Mouse (Mus musculus) intestine, embryonic 15.5 days (tissue): ENCODE results near the gene Kpna1. TPM values are rescaled to one million over a fixed set of nuclear protein-coding genes. Genes with fewer than 3 reads are reported as not detected.
A peak's percentile ranks its signal among the peaks of the same experiment; 100 is the strongest.
"Not testable (repeated sequence)": the region's sequence is repeated elsewhere in the genome, so short reads cannot be mapped to it uniquely, and the experiment has no call there.

Experiments
- ATAC-seq: fragments of 200-750 bp; cut with Nextera tagmentation; 2 replicates; pipeline ENCODE4 v1.8.0; 2017; ENCODE audit warnings: moderate TSS enrichment, moderate library complexity
- H3K27ac ChIP-seq: fragments of 300-500 bp; sonication (generic); 2 replicates; pipeline ENCODE4 v1.5.1; 2015; ENCODE audit warnings: mild to moderate bottlenecking, inconsistent platforms
- H3K27me3 ChIP-seq: fragments of 300-500 bp; sonication (generic); replicated peaks from 2 replicates; pipeline ENCODE4 v1.6.1; 2015; ENCODE audit warnings: inconsistent platforms
- H3K36me3 ChIP-seq: fragments of 300-500 bp; sonication (generic); 2 replicates; pipeline ENCODE4 v1.6.1; 2015; ENCODE audit warnings: inconsistent platforms
- H3K4me1 ChIP-seq: fragments of 300-500 bp; sonication (generic); replicated peaks from 2 replicates; pipeline ENCODE4 v1.6.1; 2015; ENCODE audit warnings: inconsistent platforms
- H3K4me2 ChIP-seq: fragments of 300-500 bp; sonication (generic); replicated peaks from 2 replicates; pipeline ENCODE4 v1.6.1; 2015; ENCODE audit warnings: mild to moderate bottlenecking, inconsistent platforms
- H3K4me3 ChIP-seq: fragments of 300-500 bp; sonication (generic); replicated peaks from 2 replicates; pipeline ENCODE4 v1.5.1; 2015; ENCODE audit warnings: inconsistent platforms
- H3K9ac ChIP-seq: fragments of 300-500 bp; sonication (generic); 2 replicates; pipeline ENCODE4 v1.6.1; 2015; ENCODE audit warnings: inconsistent platforms
- H3K9me3 ChIP-seq: fragments of 300-500 bp; sonication (generic); 2 replicates; pipeline ENCODE4 v1.6.1; 2016; ENCODE audit warnings: inconsistent platforms
- WGBS: fragments of 180-500 bp; shearing (Covaris S2); methylation state at CpG from one replicate; pipeline ENCODE4 v1.1.7; 2015; 5-methylcytosine and 5-hydroxymethylcytosine counted together
- polyA plus RNA-seq: library from polyadenylated mRNA; unstranded; fragments of >200 nt; fragmentation: Nextera tagmentation; extraction: Ambion mirVana; gene quantifications from 2 replicates; pipeline ENCODE4 v1.2.1, GENCODE M21; 2015

Kpna1 gene
- polyA plus RNA-seq = 34.9 and 40.2 TPM in 2 replicates

- H3K4me2 ChIP-seq, H3K4me1 ChIP-seq, H3K27me3 ChIP-seq, H3K36me3 ChIP-seq, H3K9ac ChIP-seq, H3K4me3 ChIP-seq, ATAC-seq, H3K9me3 ChIP-seq, H3K27ac ChIP-seq: not testable (repeated sequence)
- WGBS = 90% methylated on average over 1 of the region's 1 CpGs
Observed at GRCm38 (mm10) chr16:35978450-35978849, at the start of gene Kpna1. Gene Kpna1 (plus strand): TSS chr16:35978750.

- Histone ChIP-seq H3K4me2 (no peak overlapping the region), H3K9me3 (no peaks in the 10 kb centered on the region), H3K4me1 (no peaks in the 10 kb centered on the region), H3K4me3 (no peak overlapping the region), H3K36me3 (peaks cover 7% of the 10 kb centered on the region; the same call in 1 of the 2 replicates), H3K27me3 (no peaks in the 10 kb centered on the region), H3K9ac (no peak overlapping the region), H3K27ac (no peak overlapping the region)
- 83% methylated on average over 19 of the region's 19 CpGs for WGBS
- no peak for ATAC-seq
Observed at GRCm38 (mm10) chr16:35932179-35933055, 46.1 kb upstream of the Kpna1 start.

DNA sequence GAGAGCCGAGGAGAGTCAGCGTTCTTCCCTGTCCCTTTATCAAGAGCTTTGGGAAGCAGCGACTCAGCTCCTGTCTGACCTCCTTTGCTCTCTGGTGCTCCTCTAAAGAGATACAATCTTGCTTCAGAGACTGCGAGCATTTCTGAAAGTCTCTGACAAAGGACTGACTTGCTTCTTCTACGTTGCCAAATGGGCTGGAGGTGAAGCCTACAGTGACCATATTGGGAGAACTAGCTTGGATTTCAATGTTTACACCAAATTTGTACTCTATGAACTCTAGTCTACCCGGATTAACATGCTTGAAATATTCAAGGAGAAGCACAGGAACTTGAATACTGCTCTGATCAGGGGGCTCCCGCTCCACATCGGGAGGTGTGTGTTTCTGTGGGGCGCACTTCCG lies 45.4 kb upstream of the Kpna1 start:
- H3K27me3 ChIP-seq = no peaks in the 10 kb centered on the region
- no peak overlapping the region for H3K27ac ChIP-seq
- no peak overlapping the region for H3K9ac ChIP-seq
- no peaks in the 10 kb centered on the region for H3K9me3 ChIP-seq
- no peak for ATAC-seq
- WGBS = 79% methylated on average over 10 of the region's 10 CpGs
- no peak overlapping the region for H3K4me3 ChIP-seq
- no peak overlapping the region for H3K4me2 ChIP-seq
- peaks cover 7% of the 10 kb centered on the region; the same call in 1 of the 2 replicates for H3K36me3 ChIP-seq
- H3K4me1 ChIP-seq = no peaks in the 10 kb centered on the region

- peak; percentile 85 for ATAC-seq
- no peaks in the 10 kb centered on the region for H3K36me3 ChIP-seq
- 0 out of 2 replicates have a peak, but pooled peaks cover 7% of the 10 kb centered on the region for H3K4me1 ChIP-seq
- H3K4me3 ChIP-seq = peak within 1 kb of the TSS; percentile 70
- H3K4me2 ChIP-seq = peak within 1 kb of the TSS; percentile 87
- H3K9ac ChIP-seq = peak within 1 kb of the TSS; percentile 78
- 1% methylated on average over 52 of the region's 52 CpGs for WGBS
- no peaks in the 10 kb centered on the region for H3K27me3 ChIP-seq
- no peaks in the 10 kb centered on the region for H3K9me3 ChIP-seq
- H3K27ac ChIP-seq = peak within 1 kb of the TSS; percentile 79
Observed at GRCm38 (mm10) chr16:35938211-35939151, 40.1 kb upstream of the Kpna1 start, which contains the start of the genes Parp9 and Dtx3l. Gene Parp9 (plus strand): TSS chr16:35938470. Gene Dtx3l (minus strand): TSS chr16:35939151.

GRCm38 (mm10) chr16:35939261-35939660 lies 39.3 kb upstream of the Kpna1 start:
- peak overlapping the region; percentile 79 for H3K27ac ChIP-seq
- H3K9me3 ChIP-seq = no peaks in the 10 kb centered on the region
- H3K4me1 ChIP-seq = 0 out of 2 replicates have a peak, but pooled peaks cover 7% of the 10 kb centered on the region
- no peaks in the 10 kb centered on the region for H3K27me3 ChIP-seq
- ATAC-seq = peak; percentile 68
- H3K4me3 ChIP-seq = peak overlapping the region; percentile 70
- H3K9ac ChIP-seq = peak overlapping the region; percentile 78
- peak overlapping the region; percentile 87 for H3K4me2 ChIP-seq
- WGBS = 8% methylated on average over 6 of the region's 6 CpGs
- no peaks in the 10 kb centered on the region for H3K36me3 ChIP-seq

- peak overlapping the region; percentile 70 for H3K4me3 ChIP-seq
- H3K27ac ChIP-seq = peak overlapping the region; percentile 79; the same call in 1 of the 2 replicates
Observed at GRCm38 (mm10) chr16:35939690-35940089, 38.9 kb upstream of the Kpna1 start.

DNA sequence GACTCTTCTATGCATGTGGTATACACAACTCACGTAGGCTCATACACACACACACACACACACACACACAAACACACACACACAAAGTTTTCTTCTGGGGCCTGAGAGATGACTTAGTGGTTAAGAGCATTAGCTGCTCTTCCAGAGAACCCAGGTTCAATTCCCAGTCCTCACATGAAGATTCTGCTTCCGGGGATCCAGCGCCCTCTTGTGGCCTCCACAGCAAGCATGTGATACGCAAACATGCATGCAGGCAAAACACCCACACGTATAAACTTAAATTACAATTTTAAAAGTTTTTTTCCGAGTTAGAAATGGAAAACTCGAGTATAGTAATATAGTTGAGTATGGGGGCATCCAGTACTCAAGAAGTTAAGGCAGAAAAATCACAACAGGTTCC lies 37.2 kb upstream of the Kpna1 start:
- no peak overlapping the region for H3K27ac ChIP-seq
- 0 out of 2 replicates have a peak, but pooled peaks cover 7% of the 10 kb centered on the region for H3K4me1 ChIP-seq
- H3K9ac ChIP-seq = no peak overlapping the region
- H3K4me3 ChIP-seq = no peak overlapping the region
- H3K27me3 ChIP-seq = no peaks in the 10 kb centered on the region
- 87% methylated on average over 7 of the region's 7 CpGs for WGBS
- no peak for ATAC-seq
- H3K4me2 ChIP-seq = no peak overlapping the region
- no peaks in the 10 kb centered on the region for H3K36me3 ChIP-seq
- H3K9me3 ChIP-seq = no peaks in the 10 kb centered on the region

More at GRCm38 (mm10) chr16:35939690-35940089, 38.9 kb upstream of the Kpna1 start:
- ATAC-seq = peak; percentile 78
- H3K4me2 ChIP-seq = peak overlapping the region; percentile 87
- H3K4me1 ChIP-seq = 0 out of 2 replicates have a peak, but pooled peaks cover 7% of the 10 kb centered on the region
- no peaks in the 10 kb centered on the region for H3K36me3 ChIP-seq
- no peaks in the 10 kb centered on the region for H3K27me3 ChIP-seq
- H3K9ac ChIP-seq = no peak overlapping the region
- WGBS = 13% methylated on average over 9 of the region's 9 CpGs
- H3K9me3 ChIP-seq = no peaks in the 10 kb centered on the region

GRCm38 (mm10) chr16:35949264-35949663 lies 29.3 kb upstream of the Kpna1 start:
- H3K9me3 ChIP-seq = no peaks in the 10 kb centered on the region
- WGBS = 70% methylated on average over 5 of the region's 5 CpGs
- H3K9ac ChIP-seq = no peak overlapping the region
- no peaks in the 10 kb centered on the region for H3K36me3 ChIP-seq
- no peaks in the 10 kb centered on the region for H3K27me3 ChIP-seq
- H3K4me2 ChIP-seq = no peak overlapping the region
- H3K27ac ChIP-seq = no peak overlapping the region
- peak; percentile 47 for ATAC-seq
- no peaks in the 10 kb centered on the region for H3K4me1 ChIP-seq
- H3K4me3 ChIP-seq = no peak overlapping the region

DNA sequence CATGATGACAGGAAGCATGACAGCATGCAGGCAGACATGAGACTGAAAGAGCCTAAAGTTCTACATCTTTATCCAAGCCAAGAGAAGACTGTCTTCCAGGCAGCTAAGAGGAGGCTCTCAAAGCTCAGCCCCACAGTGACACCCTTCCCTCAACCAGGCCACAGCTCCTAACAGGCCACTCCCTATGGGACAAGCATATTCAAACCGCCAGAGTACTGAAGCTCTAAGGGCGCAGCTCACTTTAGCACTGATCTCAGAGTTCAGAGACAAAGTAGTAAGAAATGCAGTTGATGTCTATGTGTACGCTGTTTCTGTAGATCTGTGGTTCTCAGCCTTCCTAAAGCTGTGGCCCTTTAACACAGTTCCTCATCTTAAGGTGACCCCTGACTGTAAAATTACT lies 27.3 kb upstream of the Kpna1 start:
- H3K36me3 ChIP-seq = no peaks in the 10 kb centered on the region
- no peaks in the 10 kb centered on the region for H3K27me3 ChIP-seq
- no peak overlapping the region for H3K27ac ChIP-seq
- WGBS = 84% methylated on average over 3 of the region's 3 CpGs
- H3K4me3 ChIP-seq = no peak overlapping the region
- no peak overlapping the region for H3K4me2 ChIP-seq
- no peak overlapping the region for H3K9ac ChIP-seq
- no peaks in the 10 kb centered on the region for H3K4me1 ChIP-seq
- ATAC-seq = no peak
- no peaks in the 10 kb centered on the region for H3K9me3 ChIP-seq

- Histone ChIP-seq H3K4me3 (no peak overlapping the region), H3K4me2 (no peak overlapping the region), H3K27ac (no peak overlapping the region), H3K27me3 (no peaks in the 10 kb centered on the region), H3K9me3 (no peaks in the 10 kb centered on the region), H3K9ac (no peak overlapping the region), H3K36me3 (no peaks in the 10 kb centered on the region), H3K4me1 (no peaks in the 10 kb centered on the region)
- WGBS = 88% methylated on average over 5 of the region's 5 CpGs
- ATAC-seq = no peak
Observed at GRCm38 (mm10) chr16:35952628-35953130, 25.9 kb upstream of the Kpna1 start.

DNA sequence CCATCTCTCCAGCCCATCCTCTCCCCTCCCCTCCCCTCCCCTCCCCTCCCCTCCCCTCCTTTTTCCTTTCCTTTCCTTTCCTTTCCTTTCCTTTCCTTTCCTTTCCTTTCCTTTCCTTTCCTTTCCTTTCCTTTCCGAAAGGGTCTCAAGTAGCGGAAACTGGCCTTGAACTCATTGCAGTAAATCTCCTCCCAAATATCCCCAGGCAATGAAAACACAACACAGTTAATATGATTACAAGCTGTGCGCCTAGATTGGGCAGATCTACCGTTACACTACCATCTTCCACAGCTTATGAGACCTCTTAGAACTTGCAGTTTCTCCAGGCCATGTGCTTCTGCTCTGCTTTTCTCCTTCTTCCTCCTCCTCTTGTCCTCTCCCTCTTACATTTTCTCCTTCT lies 12.6 kb upstream of the Kpna1 start:
- H3K4me2 ChIP-seq, H3K4me3 ChIP-seq, H3K36me3 ChIP-seq, H3K4me1 ChIP-seq, H3K9ac ChIP-seq, H3K9me3 ChIP-seq, H3K27ac ChIP-seq, ATAC-seq, H3K27me3 ChIP-seq: not testable (repeated sequence)
- 84% methylated on average over 3 of the region's 4 CpGs for WGBS
